Mouse (Mus musculus) MEL (cell line): ENCODE measurements around the gene Slc25a33. TPM values are rescaled to one million over a fixed set of nuclear protein-coding genes. Genes with fewer than 3 reads are reported as not detected.

Experiments used
- DNase-seq: peaks from one replicate; pipeline ENCODE4 v3.0.0; 2011; ENCODE audit warnings: low read depth, low spot score
- H3K27ac ChIP-seq: 2 replicates; pipeline ENCODE4 v1.5.1; 2012; ENCODE audit warnings: low read depth, mild to moderate bottlenecking, control low read depth, low read length, moderate library complexity; ENCODE audit not compliant: control insufficient read depth
- H3K27me3 ChIP-seq, 2 experiments: fragments of 150-350 bp in 1 of 2; sonication (generic) in 1 of 2; 2 replicates each; pipeline ENCODE4 v1.6.1; 2012; ENCODE audit warnings: low read length in 2 of 2, mild to moderate bottlenecking in 2 of 2, improper control_type of control experiment in 1 of 2, moderate library complexity in 1 of 2; ENCODE audit not compliant: insufficient read depth in 2 of 2, control insufficient read depth in 1 of 2
- H3K36me3 ChIP-seq, 2 experiments: 2 replicates each; pipeline ENCODE4 v1.6.1; 2012 to 2014; ENCODE audit warnings: low read length in 2 of 2, improper control_type of control experiment in 1 of 2, inconsistent platforms in 1 of 2, mild to moderate bottlenecking in 1 of 2; ENCODE audit not compliant: insufficient read depth in 2 of 2, control insufficient read depth in 1 of 2
- H3K4me1 ChIP-seq, 2 experiments: fragments of 150-350 bp in 1 of 2; sonication (generic) in 1 of 2; 2 replicates each; pipeline ENCODE4 v1.6.1; 2012; ENCODE audit warnings: low read length in 2 of 2, improper control_type of control experiment in 1 of 2, mild to moderate bottlenecking in 1 of 2; ENCODE audit not compliant: insufficient read depth in 2 of 2, control insufficient read depth in 1 of 2
- H3K4me3 ChIP-seq, 2 experiments: fragments of 150-350 bp in 1 of 2; sonication (generic) in 1 of 2; 2 replicates each; pipeline ENCODE4 v1.5.1; 2012; ENCODE audit warnings: low read depth in 2 of 2, low read length in 2 of 2, mild to moderate bottlenecking in 2 of 2, moderate library complexity in 2 of 2, control low read depth in 1 of 2, improper control_type of control experiment in 1 of 2; ENCODE audit not compliant: control insufficient read depth in 1 of 2, insufficient read depth in 1 of 2
- H3K79me2 ChIP-seq: 2 replicates; pipeline ENCODE4 v1.6.1; 2012; ENCODE audit warnings: mild to moderate bottlenecking, low read length, moderate library complexity; ENCODE audit not compliant: control insufficient read depth, poor library complexity, insufficient read depth
- H3K9ac ChIP-seq: 2 replicates; pipeline ENCODE4 v1.6.1; 2012; ENCODE audit warnings: low read depth, mild to moderate bottlenecking, control low read depth, low read length, moderate library complexity; ENCODE audit not compliant: control insufficient read depth, poor library complexity, severe bottlenecking
- H3K9me3 ChIP-seq: fragments of 150-350 bp; sonication (generic); replicated peaks from 2 replicates; pipeline ENCODE4 v1.6.1; 2012; ENCODE audit warnings: mild to moderate bottlenecking, low read length, improper control_type of control experiment, moderate library complexity; ENCODE audit not compliant: insufficient read depth
- CTCF ChIP-seq, 3 experiments: IDR thresholded peaks in 2 of 3; conservative IDR thresholded peaks in 1 of 3; 2 replicates each; pipeline ENCODE4 v1.5.1; 2011 to 2012; ENCODE audit warnings: low read length in 3 of 3, low read depth in 2 of 3, mild to moderate bottlenecking in 2 of 3, improper control_type of control experiment in 1 of 3, inconsistent platforms in 1 of 3, mixed read lengths in 1 of 3, moderate library complexity in 1 of 3; ENCODE audit not compliant: control insufficient read depth in 1 of 3, insufficient read depth in 1 of 3, poor library complexity in 1 of 3, severe bottlenecking in 1 of 3
- E2F4 ChIP-seq: IDR thresholded peaks from 2 replicates; pipeline ENCODE4 v1.6.1; 2011; ENCODE audit warnings: low read depth, low read length, improper control_type of control experiment, borderline replicate concordance
- ELF1 ChIP-seq: IDR thresholded peaks from 2 replicates; pipeline ENCODE4 v1.6.1; 2014; ENCODE audit warnings: low read depth, mild to moderate bottlenecking, inconsistent platforms, low read length, improper control_type of control experiment, moderate library complexity
- EP300 ChIP-seq, 2 experiments: IDR thresholded peaks; 2 replicates each; pipeline ENCODE4 v1.6.1; 2011; ENCODE audit warnings: improper control_type of control experiment in 2 of 2, low read length in 2 of 2, low read depth in 1 of 2, mild to moderate bottlenecking in 1 of 2
- ETS1 ChIP-seq: IDR thresholded peaks from 2 replicates; pipeline ENCODE4 v1.6.1; 2012; ENCODE audit warnings: low read depth, mild to moderate bottlenecking, inconsistent platforms, low read length, improper control_type of control experiment, moderate library complexity
- GABPA ChIP-seq: IDR thresholded peaks from 2 replicates; pipeline ENCODE4 v1.6.1; 2012; ENCODE audit warnings: low read depth, mild to moderate bottlenecking, inconsistent platforms, low read length, improper control_type of control experiment, moderate library complexity
- HCFC1 ChIP-seq: IDR thresholded peaks from 2 replicates; pipeline ENCODE4 v1.6.1; 2012; ENCODE audit warnings: low read depth, mild to moderate bottlenecking, inconsistent platforms, low read length, improper control_type of control experiment, moderate library complexity
- KAT2A ChIP-seq: conservative IDR thresholded peaks from 2 replicates; pipeline ENCODE4 v1.6.1; 2012; ENCODE audit warnings: low read depth, low read length, improper control_type of control experiment, inconsistent platforms
- MAFK ChIP-seq: IDR thresholded peaks from 2 replicates; pipeline ENCODE4 v1.6.1; 2011; ENCODE audit warnings: low read depth, mild to moderate bottlenecking, low read length, improper control_type of control experiment, borderline replicate concordance
- MAZ ChIP-seq: IDR thresholded peaks from 2 replicates; pipeline ENCODE4 v1.6.1; 2012; ENCODE audit warnings: low read depth, mild to moderate bottlenecking, inconsistent platforms, low read length, improper control_type of control experiment
- MEF2A ChIP-seq: IDR thresholded peaks from 2 replicates; pipeline ENCODE4 v1.6.1; 2014; ENCODE audit warnings: low read depth, mild to moderate bottlenecking, inconsistent platforms, low read length, improper control_type of control experiment; ENCODE audit not compliant: poor library complexity, insufficient replicate concordance, severe bottlenecking; ENCODE audit errors: extremely low read depth
- MXI1 ChIP-seq: IDR thresholded peaks from 2 replicates; pipeline ENCODE4 v1.6.1; 2011; ENCODE audit warnings: mild to moderate bottlenecking, low read depth, low read length, improper control_type of control experiment
- MYC ChIP-seq: IDR thresholded peaks from 2 replicates; pipeline ENCODE4 v1.6.1; 2011; ENCODE audit warnings: low read depth, mild to moderate bottlenecking, low read length, improper control_type of control experiment, moderate library complexity
- NRF1 ChIP-seq: IDR thresholded peaks from 2 replicates; pipeline ENCODE4 v1.6.1; 2014; ENCODE audit warnings: low read depth, mild to moderate bottlenecking, inconsistent platforms, low read length, improper control_type of control experiment, moderate library complexity; ENCODE audit not compliant: poor library complexity, insufficient read depth, severe bottlenecking
- POLR2A ChIP-seq, 2 experiments: IDR thresholded peaks; 2 replicates each; pipeline ENCODE4 v1.6.1; 2011 to 2012; ENCODE audit warnings: low read length in 2 of 2, mild to moderate bottlenecking in 2 of 2, control low read depth in 1 of 2, improper control_type of control experiment in 1 of 2, low read depth in 1 of 2, moderate library complexity in 1 of 2; ENCODE audit not compliant: control insufficient read depth in 1 of 2, insufficient read depth in 1 of 2, poor library complexity in 1 of 2
- RAD21 ChIP-seq: IDR thresholded peaks from 2 replicates; pipeline ENCODE4 v1.6.1; 2011; ENCODE audit warnings: mild to moderate bottlenecking, low read depth, low read length, improper control_type of control experiment
- RCOR1 ChIP-seq: IDR thresholded peaks from 2 replicates; pipeline ENCODE4 v1.6.1; 2012; ENCODE audit warnings: low read depth, mild to moderate bottlenecking, inconsistent platforms, low read length, improper control_type of control experiment
- SIN3A ChIP-seq: IDR thresholded peaks from 2 replicates; pipeline ENCODE4 v1.6.1; 2012; ENCODE audit warnings: low read length, improper control_type of control experiment, inconsistent platforms
- SMC3 ChIP-seq: IDR thresholded peaks from 2 replicates; pipeline ENCODE4 v1.6.1; 2011; ENCODE audit warnings: low read depth, low read length, improper control_type of control experiment
- TAL1 ChIP-seq: IDR thresholded peaks from 2 replicates; pipeline ENCODE4 v1.6.1; 2012; ENCODE audit warnings: mild to moderate bottlenecking, inconsistent platforms, low read length, moderate library complexity, mixed read lengths
- TBP ChIP-seq: IDR thresholded peaks from 2 replicates; pipeline ENCODE4 v1.8.0; 2011; ENCODE audit warnings: low read depth, low read length, improper control_type of control experiment
- TCF12 ChIP-seq: IDR thresholded peaks from 2 replicates; pipeline ENCODE4 v1.6.1; 2014; ENCODE audit warnings: low read depth, mild to moderate bottlenecking, inconsistent platforms, low read length, improper control_type of control experiment, moderate library complexity
- ZKSCAN1 ChIP-seq: IDR thresholded peaks from 2 replicates; pipeline ENCODE4 v1.6.1; 2012; ENCODE audit warnings: low read depth, mild to moderate bottlenecking, inconsistent platforms, low read length, improper control_type of control experiment, moderate library complexity
- ZNF384 ChIP-seq: IDR thresholded peaks from 2 replicates; pipeline ENCODE4 v1.6.1; 2012; ENCODE audit warnings: low read depth, mild to moderate bottlenecking, inconsistent platforms, low read length, improper control_type of control experiment
- polyA plus RNA-seq, 2 experiments: library from polyadenylated mRNA; stranded (reverse) in 1 of 2; unstranded in 1 of 2; fragments of >175 nt in 1 of 2; fragments of >200 nt in 1 of 2; gene quantifications; 2 replicates each; pipeline versions ENCODE4 v1.2.1 to v1.2.4; 2012; ENCODE audit warnings: low replicate concordance in 2 of 2, low read depth in 1 of 2; ENCODE audit not compliant: insufficient read length in 2 of 2, insufficient read depth in 1 of 2, missing spikeins in 1 of 2
- total RNA-seq: library from RNA; depleted of rRNA; stranded (reverse); fragments of 300-350 nt; gene quantifications from 2 replicates; pipeline ENCODE4 v1.2.3, GENCODE M21; 2012

The Slc25a33 gene
- total and polyA plus RNA-seq, 3 experiments = 20.6 to 103 (median 24.8) TPM

- Histone ChIP-seq H3K27ac (no peak overlapping the region), H3K36me3 (no peaks in the 10 kb centered on the region), H3K9me3 (no peaks in the 10 kb centered on the region), H3K9ac (no peak overlapping the region), H3K4me3 (no peak overlapping the region), H3K27me3 (no peaks in the 10 kb centered on the region), H3K4me1 (no peaks in the 10 kb centered on the region)
- DNase-seq = no peak
- no peak for TF ChIP-seq MAFK
- no peak for TF ChIP-seq CTCF (IDR thresholded peaks at IDR 0.05 in 2 of 3, conservative IDR thresholded peaks at IDR 0.05 in 1 of 3; ENCODE audit: control insufficient read depth in 1 of 3, insufficient read depth in 1 of 3, low read depth in 2 of 3, low read length in 3 of 3, poor library complexity in 1 of 3, severe bottlenecking in 1 of 3)
- no peak for TF ChIP-seq MEF2A
- no peak for TF ChIP-seq MYC
- no peak for TF ChIP-seq GABPA
- no peak for TF ChIP-seq TCF12
- TF ChIP-seq EP300 (IDR thresholded peaks at IDR 0.05; ENCODE audit: low read depth in 1 of 2, low read length in 2 of 2) = no peak
- TF ChIP-seq ZKSCAN1 = no peak
- no peak for TF ChIP-seq E2F4
- no peak for TF ChIP-seq MAZ
- TF ChIP-seq TAL1 = no peak
- TF ChIP-seq TBP = no peak
- TF ChIP-seq MXI1 = no peak
- TF ChIP-seq ZNF384 = no peak
- no peak for TF ChIP-seq NRF1
- no peak for TF ChIP-seq HCFC1
- TF ChIP-seq ETS1 = no peak
- TF ChIP-seq SMC3 = no peak
- TF ChIP-seq KAT2A = no peak
- no peak for TF ChIP-seq RCOR1
- TF ChIP-seq, all 39 proteins: peak for 0
- no peaks in the 10 kb centered on the region for H3K79me2 ChIP-seq
Measured at GRCm38 (mm10) chr4:149819195-149819594, 45.1 kb upstream of the Slc25a33 start.

- Histone ChIP-seq H3K36me3 (no peaks in the 10 kb centered on the region), H3K4me1 (no peaks in the 10 kb centered on the region), H3K4me3 (no peak overlapping the region), H3K9ac (no peak overlapping the region), H3K9me3 (no peaks in the 10 kb centered on the region), H3K27me3 (peaks cover 0 to 2% of the 10 kb centered on the region in 2 experiments; a peak in 2 of 4 replicates)
- no peak for DNase-seq
- no peak for TF ChIP-seq ELF1
- no peak for TF ChIP-seq ZKSCAN1
- no peak for TF ChIP-seq RCOR1
- TF ChIP-seq MAFK = no peak
- TF ChIP-seq ZNF384 = no peak
- no peak for TF ChIP-seq POLR2A (IDR thresholded peaks at IDR 0.05; ENCODE audit: control insufficient read depth in 1 of 2, insufficient read depth in 1 of 2, low read depth in 1 of 2, low read length in 2 of 2, poor library complexity in 1 of 2)
- no peak for TF ChIP-seq SIN3A
- TF ChIP-seq HCFC1 = no peak
- TF ChIP-seq TAL1 = no peak
- TF ChIP-seq KAT2A = no peak
- TF ChIP-seq RAD21 = no peak
- TF ChIP-seq TCF12 = no peak
- TF ChIP-seq, all 39 proteins: peak for 0
- Histone ChIP-seq H3K27ac (no peak overlapping the region), H3K79me2 (no peaks in the 10 kb centered on the region)
Measured at GRCm38 (mm10) chr4:149816598-149816997, 42.5 kb upstream of the Slc25a33 start.
